Mouse (Mus musculus): ENCODE measurements around the gene Rap1gap.

The Rap1gap gene

GRCm38 (mm10) chr4:137722692-137723427 is 58.3 kb downstream of the Rap1gap start:
- DNase-seq (ENCODE audit: low spot score in 2 of 2) = peak; percentile 87 to 92

- no peak for DNase-seq (ENCODE audit: low spot score in 2 of 2)
Measured at GRCm38 (mm10) chr4:137723527-137723926, 59.0 kb downstream of the Rap1gap start.

GRCm38 (mm10) chr4:137724212-137724611 is 59.7 kb downstream of the Rap1gap start:
- DNase-seq (ENCODE audit: low spot score in 2 of 2) = no peak

- no peak for DNase-seq (ENCODE audit: low spot score in 2 of 2)
Measured at GRCm38 (mm10) chr4:137724766-137725165, 60.2 kb downstream of the Rap1gap start.

GRCm38 (mm10) chr4:137725541-137726145 is 61.1 kb downstream of the Rap1gap start:
- no peak for DNase-seq (ENCODE audit: low spot score in 2 of 2)

- peak in 1 of 2 experiments; percentile 43 for DNase-seq (ENCODE audit: low spot score in 2 of 2)
Measured at GRCm38 (mm10) chr4:137726739-137727505, 62.4 kb downstream of the Rap1gap start.

GRCm38 (mm10) chr4:137727506-137728187 is 63.1 kb downstream of the Rap1gap start:
- no peak for DNase-seq (ENCODE audit: low spot score in 2 of 2)

- DNase-seq (ENCODE audit: low spot score in 2 of 2) = peak in 1 of 2 experiments; percentile 60
Measured at GRCm38 (mm10) chr4:137728399-137729154, 64.1 kb downstream of the Rap1gap start.

GRCm38 (mm10) chr4:137729155-137729855 is 64.8 kb downstream of the Rap1gap start:
- no peak for DNase-seq (ENCODE audit: low spot score in 2 of 2)

- DNase-seq (ENCODE audit: low spot score in 2 of 2) = peak; percentile 89 to 93
Measured at GRCm38 (mm10) chr4:137730134-137730533, 65.6 kb downstream of the Rap1gap start.

GRCm38 (mm10) chr4:137730757-137731156 is 66.2 kb downstream of the Rap1gap start:
- no peak for DNase-seq (ENCODE audit: low spot score in 2 of 2)

GRCm38 (mm10) chr4:137731891-137732290 is 67.4 kb downstream of the Rap1gap start:
- DNase-seq (ENCODE audit: low spot score in 2 of 2) = no peak

GRCm38 (mm10) chr4:137732361-137732760 is 67.8 kb downstream of the Rap1gap start:
- DNase-seq (ENCODE audit: low spot score in 2 of 2) = no peak

GRCm38 (mm10) chr4:137732962-137733361 is 68.4 kb downstream of the Rap1gap start:
- no peak for DNase-seq (ENCODE audit: low spot score in 2 of 2)

- no peak for DNase-seq (ENCODE audit: low spot score in 2 of 2)
Measured at GRCm38 (mm10) chr4:137733459-137733858, 68.9 kb downstream of the Rap1gap start.

GRCm38 (mm10) chr4:137736220-137736701 is 71.7 kb downstream of the Rap1gap start:
- DNase-seq (ENCODE audit: low spot score in 2 of 2) = no peak

- DNase-seq (ENCODE audit: low spot score in 2 of 2) = no peak
Measured at GRCm38 (mm10) chr4:137737760-137738159, 73.2 kb downstream of the Rap1gap start.

GRCm38 (mm10) chr4:137739151-137739923 is 74.8 kb downstream of the Rap1gap start:
- DNase-seq (ENCODE audit: low spot score in 2 of 2) = peak; percentile 41 to 51

- no peak for DNase-seq (ENCODE audit: low spot score in 2 of 2)
Measured at GRCm38 (mm10) chr4:137740350-137740749, 75.8 kb downstream of the Rap1gap start.

GRCm38 (mm10) chr4:137743791-137744190 is 79.3 kb downstream of the Rap1gap start:
- no peak for DNase-seq (ENCODE audit: low spot score in 2 of 2)
